Mouse (Mus musculus): ENCODE measurements around the gene Tyw3.

GRCm38 (mm10) chr3:154596934-154597554, at the start of gene Tyw3:
- TF ChIP-seq CTCF (IDR thresholded peaks at IDR 0.05; ENCODE audit: low read depth, low read length) (peak; percentile 24), POLR2A (IDR thresholded peaks at IDR 0.05; ENCODE audit: insufficient read depth, low read length) (no peak)
